Mouse (Mus musculus) hindbrain, embryonic 11.5 days (tissue): ENCODE results near the gene Fam187b. TPM values are rescaled to one million over a fixed set of nuclear protein-coding genes. Genes with fewer than 3 reads are reported as not detected.
A peak's percentile ranks its signal among the peaks of the same experiment; 100 is the strongest.

Source experiments
- ATAC-seq: fragments of 200-750 bp; cut with Nextera tagmentation; 2 replicates; pipeline ENCODE4 v1.8.0; 2017; ENCODE audit warnings: mild to moderate bottlenecking, moderate TSS enrichment, moderate library complexity; ENCODE audit not compliant: low FRiP score
- DNase-seq: peaks from one replicate; pipeline ENCODE4 v3.0.0-alpha.2; 2015; ENCODE audit warnings: low spot score
- H3K27ac ChIP-seq: fragments of 300-500 bp; sonication (generic); 2 replicates; pipeline ENCODE4 v1.5.1; 2014; ENCODE audit warnings: mild to moderate bottlenecking, low read depth, low read length
- H3K27me3 ChIP-seq: fragments of 300-500 bp; sonication (generic); 2 replicates; pipeline ENCODE4 v1.6.1; 2014; ENCODE audit warnings: mild to moderate bottlenecking, low read length, moderate library complexity, mixed read lengths; ENCODE audit not compliant: control insufficient read depth, insufficient read depth
- H3K36me3 ChIP-seq: fragments of 300-500 bp; sonication (generic); 2 replicates; pipeline ENCODE4 v1.6.1; 2014; ENCODE audit warnings: mild to moderate bottlenecking, low read length, moderate library complexity, mixed read lengths; ENCODE audit not compliant: control insufficient read depth, insufficient read depth
- H3K4me1 ChIP-seq: fragments of 300-500 bp; sonication (generic); replicated peaks from 2 replicates; pipeline ENCODE4 v1.6.1; 2014; ENCODE audit warnings: low read length, mixed read lengths; ENCODE audit not compliant: control insufficient read depth, insufficient read depth
- H3K4me2 ChIP-seq: fragments of 300-500 bp; sonication (generic); replicated peaks from 2 replicates; pipeline ENCODE4 v1.6.1; 2014; ENCODE audit warnings: mild to moderate bottlenecking, low read depth, low read length
- H3K4me3 ChIP-seq: fragments of 300-500 bp; sonication (generic); 2 replicates; pipeline ENCODE4 v1.5.1; 2014; ENCODE audit warnings: low read depth, low read length
- H3K9ac ChIP-seq: fragments of 300-500 bp; sonication (generic); 2 replicates; pipeline ENCODE4 v1.6.1; 2014; ENCODE audit warnings: low read depth, low read length
- H3K9me3 ChIP-seq: fragments of 300-500 bp; sonication (generic); 2 replicates; pipeline ENCODE4 v1.6.1; 2016; ENCODE audit warnings: low read length; ENCODE audit not compliant: control insufficient read depth
- WGBS: fragments of 180-500 bp; shearing (Covaris S2); extraction: QIAGEN DNeasy Blood & Tissue Kit; methylation state at CpG from one replicate; pipeline ENCODE4 v1.1.7; 2014; 5-methylcytosine and 5-hydroxymethylcytosine counted together
- polyA plus RNA-seq: library from polyadenylated mRNA; unstranded; fragments of >200 nt; fragmentation: Nextera tagmentation; extraction: Ambion mirVana; gene quantifications from 2 replicates; pipeline ENCODE4 v1.2.1, GENCODE M21; 2014

The Fam187b gene
- polyA plus RNA-seq, 1 experiment from 2014 or later: 0.59 TPM

- no peak overlapping the region for H3K27ac ChIP-seq
- H3K4me2 ChIP-seq: no peak overlapping the region
- H3K4me3 ChIP-seq: no peak overlapping the region
- H3K9me3 ChIP-seq: no peaks in the 10 kb centered on the region
- H3K27me3 ChIP-seq: no peaks in the 10 kb centered on the region
- no peaks in the 10 kb centered on the region for H3K36me3 ChIP-seq
- H3K9ac ChIP-seq: no peak overlapping the region
- H3K4me1 ChIP-seq: no peaks in the 10 kb centered on the region
- WGBS: 65% methylated on average over 14 of the region's 14 CpGs
- DNase-seq: no peak
- no peak for ATAC-seq
Observed at GRCm38 (mm10) chr7:30965677-30966076, 7.9 kb upstream of the Fam187b start.

- Histone ChIP-seq H3K4me2 (no peak overlapping the region), H3K9ac (no peak overlapping the region), H3K4me3 (no peak overlapping the region), H3K27me3 (no peaks in the 10 kb centered on the region), H3K9me3 (no peaks in the 10 kb centered on the region), H3K27ac (no peak overlapping the region), H3K4me1 (no peaks in the 10 kb centered on the region), H3K36me3 (no peaks in the 10 kb centered on the region)
- WGBS: 84% methylated on average over 3 of the region's 3 CpGs
- ATAC-seq: no peak
- no peak for DNase-seq
Observed at GRCm38 (mm10) chr7:30966657-30967056, 6.9 kb upstream of the Fam187b start.

- no peak overlapping the region for H3K4me3 ChIP-seq
- 89% methylated on average over 8 of the region's 8 CpGs for WGBS
- ATAC-seq: no peak
- no peak overlapping the region for H3K4me2 ChIP-seq
- H3K4me1 ChIP-seq: no peaks in the 10 kb centered on the region; the same call in 1 of the 2 replicates
- no peak overlapping the region for H3K9ac ChIP-seq
- peaks cover 15% of the 10 kb centered on the region for H3K27me3 ChIP-seq
- no peak for DNase-seq
- H3K36me3 ChIP-seq: no peaks in the 10 kb centered on the region
- no peaks in the 10 kb centered on the region for H3K9me3 ChIP-seq
- H3K27ac ChIP-seq: no peak overlapping the region
Observed at GRCm38 (mm10) chr7:30968611-30969010, 5.0 kb upstream of the Fam187b start.

GRCm38 (mm10) chr7:30969174-30969573, 4.4 kb upstream of the Fam187b start:
- no peak overlapping the region for H3K4me3 ChIP-seq
- no peaks in the 10 kb centered on the region; the same call in 1 of the 2 replicates for H3K4me1 ChIP-seq
- H3K27ac ChIP-seq: no peak overlapping the region
- H3K9me3 ChIP-seq: no peaks in the 10 kb centered on the region
- peaks cover 15% of the 10 kb centered on the region for H3K27me3 ChIP-seq
- DNase-seq: no peak
- H3K36me3 ChIP-seq: no peaks in the 10 kb centered on the region
- no peak overlapping the region for H3K9ac ChIP-seq
- no peak overlapping the region for H3K4me2 ChIP-seq
- no peak for ATAC-seq
- WGBS: 87% methylated on average over 4 of the region's 4 CpGs

- ATAC-seq (no peak), DNase-seq (no peak)
- no peak overlapping the region for H3K9ac ChIP-seq
- no peak overlapping the region for H3K4me3 ChIP-seq
- H3K36me3 ChIP-seq: no peaks in the 10 kb centered on the region
- H3K9me3 ChIP-seq: no peaks in the 10 kb centered on the region
- no peak overlapping the region for H3K4me2 ChIP-seq
- H3K27me3 ChIP-seq: peaks cover 15% of the 10 kb centered on the region
- no peaks in the 10 kb centered on the region; the same call in 1 of the 2 replicates for H3K4me1 ChIP-seq
- WGBS: 95% methylated on average over 15 of the region's 15 CpGs
- no peak overlapping the region for H3K27ac ChIP-seq
Observed at GRCm38 (mm10) chr7:30971901-30972300, 1.7 kb upstream of the Fam187b start.

- no peaks in the 10 kb centered on the region; the same call in 1 of the 2 replicates for H3K4me1 ChIP-seq
- WGBS: 3% methylated on average over 41 of the region's 41 CpGs
- H3K4me3 ChIP-seq: peak overlapping the region; percentile 32
- peak; percentile 21; the same call in 1 of the 2 replicates for ATAC-seq
- no peak overlapping the region for H3K27ac ChIP-seq
- no peaks in the 10 kb centered on the region for H3K9me3 ChIP-seq
- peak overlapping the region; percentile 40 for H3K9ac ChIP-seq
- H3K27me3 ChIP-seq: peaks cover 15% of the 10 kb centered on the region
- DNase-seq: peak; percentile 29
- H3K4me2 ChIP-seq: peak overlapping the region; percentile 50
- no peaks in the 10 kb centered on the region for H3K36me3 ChIP-seq
Observed at GRCm38 (mm10) chr7:30972426-30973250, 952 bp upstream of the Fam187b start.

- peak within 1 kb of the TSS; percentile 40 for H3K9ac ChIP-seq
- no peaks in the 10 kb centered on the region for H3K9me3 ChIP-seq
- peak within 1 kb of the TSS; percentile 32 for H3K4me3 ChIP-seq
- H3K27me3 ChIP-seq: peaks cover 15% of the 10 kb centered on the region
- no peak; the same call in none of the 2 replicates for ATAC-seq
- DNase-seq: peak; percentile 47
- H3K27ac ChIP-seq: no peak within 1 kb of the TSS
- no peaks in the 10 kb centered on the region for H3K36me3 ChIP-seq
- peak within 1 kb of the TSS; percentile 50 for H3K4me2 ChIP-seq
- H3K4me1 ChIP-seq: no peaks in the 10 kb centered on the region; the same call in 1 of the 2 replicates
- 0% methylated on average over 19 of the region's 19 CpGs for WGBS
Observed at GRCm38 (mm10) chr7:30973251-30973500, 414 bp upstream of the Fam187b start, which contains the start of gene Lsr. Lsr (minus strand) TSS chr7:30973464.

- 91% methylated on average over 4 of the region's 4 CpGs for WGBS
- no peaks in the 10 kb centered on the region for H3K27me3 ChIP-seq
- ATAC-seq (no peak), DNase-seq (no peak)
- H3K27ac ChIP-seq: no peak overlapping the region
- no peaks in the 10 kb centered on the region for H3K36me3 ChIP-seq
- no peaks in the 10 kb centered on the region for H3K4me1 ChIP-seq
- H3K4me2 ChIP-seq: no peak overlapping the region
- H3K9ac ChIP-seq: no peak overlapping the region
- no peaks in the 10 kb centered on the region for H3K9me3 ChIP-seq
- H3K4me3 ChIP-seq: no peak overlapping the region
Observed at GRCm38 (mm10) chr7:30981703-30982102, 8.1 kb downstream of the Fam187b start.

GRCm38 (mm10) chr7:30985357-30985756, 11.8 kb downstream of the Fam187b start:
- no peaks in the 10 kb centered on the region for H3K36me3 ChIP-seq
- H3K4me2 ChIP-seq: no peak overlapping the region
- WGBS: 86% methylated on average over 9 of the region's 9 CpGs
- no peaks in the 10 kb centered on the region for H3K4me1 ChIP-seq
- DNase-seq: no peak
- no peaks in the 10 kb centered on the region for H3K9me3 ChIP-seq
- no peak overlapping the region for H3K4me3 ChIP-seq
- no peaks in the 10 kb centered on the region for H3K27me3 ChIP-seq
- no peak for ATAC-seq
- H3K27ac ChIP-seq: no peak overlapping the region
- H3K9ac ChIP-seq: no peak overlapping the region
